Mouse (Mus musculus) telencephalon, adult 2 months (tissue): Measurements from ENCODE around the gene Nkain2.
"Not testable (repeated sequence)": the region's sequence is repeated elsewhere in the genome, so short reads cannot be mapped to it uniquely, and the experiment has no call there.

Source experiments
- DNase-seq: peaks from one replicate; pipeline ENCODE4 v3.0.0-alpha.2; 2011; ENCODE audit warnings: low read depth, low spot score

Gene Nkain2

DNA sequence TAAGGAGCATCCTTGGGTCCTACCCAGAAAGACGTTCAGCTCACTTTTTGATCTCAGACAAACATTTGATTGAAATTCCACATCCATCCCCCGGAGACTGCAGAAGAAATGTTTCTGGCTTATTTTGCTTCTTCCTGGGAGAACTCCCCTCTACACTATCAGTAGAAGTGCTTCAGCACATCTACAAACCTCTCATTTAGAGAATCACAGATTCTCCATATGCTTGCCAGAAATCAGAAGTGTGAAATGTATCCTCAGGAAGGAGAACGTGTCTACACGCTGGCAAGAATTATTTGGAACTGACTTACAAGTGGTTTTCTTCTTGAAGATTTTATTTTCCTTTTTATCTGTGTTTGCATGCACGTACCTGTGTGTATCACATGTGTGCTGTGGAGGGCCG, 829.9 kb downstream of the Nkain2 start:
- DNase-seq = peak; percentile 64

DNA sequence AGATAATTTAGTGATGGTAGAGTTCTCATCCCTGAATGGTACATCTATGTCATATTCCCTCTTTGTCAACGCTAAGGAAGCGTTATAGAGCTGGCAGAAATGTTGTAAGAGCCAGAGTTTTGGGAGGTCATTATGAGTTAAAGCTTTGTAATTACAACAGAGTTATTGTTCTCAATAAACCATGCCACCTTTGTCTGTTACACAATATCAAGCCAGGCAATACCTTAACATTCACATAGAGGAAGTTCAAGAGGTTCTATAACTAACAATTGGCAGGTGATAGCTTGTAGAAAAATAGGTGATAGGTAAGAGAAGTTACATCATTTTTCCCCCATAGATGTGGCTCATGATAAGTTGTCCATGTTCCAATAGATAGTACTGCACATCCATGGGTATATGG, 832.0 kb downstream of the Nkain2 start:
- DNase-seq = no peak

DNA sequence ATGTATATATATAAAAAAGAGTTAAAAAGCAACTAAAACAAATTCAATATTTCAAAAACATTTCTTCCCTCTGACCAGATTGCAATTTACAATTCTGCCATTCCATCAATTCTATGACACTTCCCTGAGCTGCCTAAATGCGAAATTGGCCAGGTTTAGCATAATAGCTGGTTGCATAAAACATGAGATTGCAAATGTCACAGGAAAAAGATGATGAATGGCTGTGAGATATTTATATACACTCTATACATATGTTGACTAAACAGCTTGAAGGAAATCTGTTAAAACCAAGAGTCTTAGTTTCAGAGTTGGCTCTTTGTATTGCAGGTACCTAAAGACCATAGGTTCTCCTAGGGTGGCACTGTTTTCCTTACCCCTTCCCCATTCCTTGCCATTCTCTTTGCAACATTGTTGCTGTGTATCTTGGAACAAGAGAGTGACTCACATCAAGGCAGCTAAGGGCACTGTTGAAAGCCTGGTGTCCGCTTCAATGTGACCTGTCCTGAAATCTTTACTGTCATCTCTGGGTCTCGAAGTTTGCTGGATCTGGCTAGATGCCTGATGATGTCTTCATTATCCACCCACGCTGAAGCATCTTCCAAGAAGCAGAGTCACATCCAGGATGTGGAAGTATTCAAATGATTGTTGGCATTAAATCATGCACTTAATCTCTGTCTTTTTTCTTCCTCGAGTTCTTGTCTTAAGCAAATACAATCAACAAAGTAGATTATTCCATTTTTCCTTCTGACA, 837.5 kb downstream of the Nkain2 start:
- no peak for DNase-seq

DNA sequence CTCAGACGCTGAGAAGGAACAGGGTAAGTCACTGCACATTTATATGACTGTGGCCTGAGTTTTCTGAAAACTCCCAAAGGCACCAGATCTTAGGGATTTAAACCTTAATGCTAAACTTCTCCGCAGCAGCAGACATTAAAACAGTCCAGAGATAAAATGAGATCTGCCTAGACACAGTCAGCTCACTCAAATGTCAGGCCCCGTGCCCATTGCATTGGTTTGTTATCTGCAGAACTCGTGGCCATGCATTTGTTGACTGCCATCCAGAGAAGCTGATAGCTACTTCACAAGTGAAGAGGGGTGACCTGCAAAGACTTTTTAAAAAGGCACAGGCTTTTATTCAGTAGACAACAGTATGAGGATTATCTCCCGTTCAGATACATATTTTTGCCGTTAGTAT, 838.2 kb downstream of the Nkain2 start:
- no peak for DNase-seq

DNA sequence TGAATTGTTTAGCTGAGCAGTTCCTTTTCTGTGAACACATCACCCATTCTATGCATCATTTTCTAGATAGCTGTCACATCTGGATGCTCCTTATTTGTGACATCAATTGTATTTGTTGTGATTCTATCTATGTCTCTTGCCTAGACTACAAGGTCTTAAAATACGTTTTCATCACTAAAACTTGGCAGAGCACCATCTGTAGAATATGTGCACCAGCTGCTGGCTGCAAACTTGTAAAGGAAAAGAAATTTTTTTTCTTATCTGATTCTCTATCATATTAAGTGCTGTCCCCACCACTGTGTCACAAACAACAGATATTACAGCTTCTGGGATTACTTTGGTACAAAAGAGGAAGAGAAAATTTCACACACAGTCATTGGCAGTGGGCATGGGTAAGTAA, 860.3 kb downstream of the Nkain2 start:
- DNase-seq = no peak

DNA sequence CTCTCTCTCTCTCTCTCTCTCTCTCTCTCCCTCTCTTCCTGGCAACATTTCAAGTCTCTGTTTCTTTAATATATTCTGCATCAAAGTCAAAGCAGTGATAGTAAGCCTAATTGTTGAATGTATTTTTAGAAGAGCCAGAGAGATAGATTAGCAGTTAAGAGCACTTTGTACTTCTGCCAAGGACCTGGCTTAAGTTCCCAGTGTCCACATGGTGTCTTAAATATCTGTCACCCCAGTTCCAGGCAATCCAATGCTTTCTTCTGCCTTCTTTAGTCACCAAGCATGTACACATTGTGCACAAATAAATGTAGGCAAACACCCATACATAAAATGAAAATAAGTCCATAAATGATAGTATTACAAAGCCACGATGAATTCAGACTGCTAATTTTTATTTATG, 871.9 kb downstream of the Nkain2 start:
- DNase-seq = no peak

DNA sequence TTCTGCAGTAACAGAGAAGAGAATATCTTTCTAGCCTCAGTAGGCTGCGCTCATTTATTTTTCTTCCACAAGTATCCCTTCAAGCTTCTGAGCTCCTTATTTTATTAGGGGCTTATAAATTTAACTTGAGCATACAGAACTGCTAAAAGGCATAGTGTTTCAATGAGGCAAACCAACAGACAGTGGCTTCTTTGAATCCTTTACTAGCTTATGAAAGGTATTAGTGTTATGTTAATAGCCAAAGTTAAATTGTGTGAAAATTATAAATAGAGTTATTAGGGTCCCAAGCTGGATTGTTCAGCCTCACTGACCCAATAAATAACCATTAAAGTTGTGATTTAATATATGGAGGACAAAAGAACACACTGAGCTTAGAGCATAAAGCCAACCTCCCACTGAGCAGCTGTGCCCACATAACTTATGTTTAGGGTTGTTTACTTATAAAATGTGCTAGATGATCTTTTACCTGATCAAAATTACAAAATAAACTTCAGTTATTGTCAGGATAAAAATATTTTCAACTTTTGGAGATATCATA, 889.0 kb downstream of the Nkain2 start:
- no peak for DNase-seq

DNA sequence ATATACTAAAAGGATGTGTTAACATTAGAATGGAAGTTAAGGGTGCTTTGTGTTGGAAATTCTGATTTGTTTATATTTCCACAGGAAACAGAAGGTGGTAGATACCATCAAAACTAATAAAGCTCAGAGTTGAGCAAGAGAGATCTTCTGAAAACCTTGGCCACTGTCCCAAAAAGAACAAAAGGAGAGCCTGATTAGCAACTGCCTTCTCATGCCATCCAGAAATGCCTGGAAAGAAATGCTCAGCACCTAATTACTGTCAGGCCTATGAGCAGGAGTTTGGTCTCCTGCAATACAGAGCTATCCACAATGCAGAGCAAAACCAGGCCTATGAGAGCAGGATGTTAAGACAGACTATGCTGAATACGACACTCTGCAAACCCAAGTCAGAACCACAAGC, 897.1 kb downstream of the Nkain2 start:
- DNase-seq = no peak

DNA sequence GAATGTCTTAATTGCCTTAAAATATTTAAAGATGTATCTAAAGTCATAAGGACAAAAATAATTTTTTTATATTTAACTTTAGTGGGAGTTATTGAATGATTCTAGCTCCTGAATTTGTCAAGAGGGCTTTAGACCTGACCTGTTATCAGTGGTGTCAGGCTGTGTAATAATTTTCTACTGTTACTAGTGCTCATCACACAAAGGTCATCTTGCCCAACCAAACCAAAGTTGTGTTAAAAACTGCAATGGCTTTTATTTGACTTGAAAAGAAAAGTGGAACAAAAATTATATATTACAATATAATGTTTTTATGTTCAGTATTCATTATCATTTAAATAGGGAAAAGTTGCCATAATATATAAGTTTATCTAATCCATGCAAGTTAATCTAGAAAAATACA, 911.9 kb downstream of the Nkain2 start:
- DNase-seq = no peak

DNA sequence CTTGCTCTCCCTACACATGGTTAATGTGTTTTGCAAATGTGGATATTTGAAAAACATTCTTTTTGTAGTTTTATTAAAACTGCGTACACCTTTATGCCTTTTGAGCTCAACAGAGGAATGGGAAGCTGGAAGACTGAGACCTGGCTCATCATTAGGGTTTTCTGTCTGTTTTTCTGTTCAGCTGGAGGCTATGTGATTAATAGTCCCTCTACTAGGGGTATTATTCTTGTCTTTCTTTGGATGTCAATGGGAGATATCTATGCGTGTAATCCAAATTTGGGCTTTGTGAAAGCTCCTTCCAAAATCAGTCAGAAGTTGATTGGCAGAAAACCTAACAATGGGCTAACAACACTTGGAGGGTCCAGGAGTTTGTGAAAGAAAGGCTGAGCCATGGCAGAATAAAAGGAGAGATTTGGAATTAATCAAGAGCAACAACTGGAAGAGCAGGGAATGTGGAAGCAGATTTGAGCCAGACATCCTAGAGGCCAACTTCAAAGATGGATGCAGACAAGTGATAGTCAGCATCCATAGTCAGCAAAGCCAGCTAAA, 943.0 kb downstream of the Nkain2 start:
- DNase-seq = no peak

DNA sequence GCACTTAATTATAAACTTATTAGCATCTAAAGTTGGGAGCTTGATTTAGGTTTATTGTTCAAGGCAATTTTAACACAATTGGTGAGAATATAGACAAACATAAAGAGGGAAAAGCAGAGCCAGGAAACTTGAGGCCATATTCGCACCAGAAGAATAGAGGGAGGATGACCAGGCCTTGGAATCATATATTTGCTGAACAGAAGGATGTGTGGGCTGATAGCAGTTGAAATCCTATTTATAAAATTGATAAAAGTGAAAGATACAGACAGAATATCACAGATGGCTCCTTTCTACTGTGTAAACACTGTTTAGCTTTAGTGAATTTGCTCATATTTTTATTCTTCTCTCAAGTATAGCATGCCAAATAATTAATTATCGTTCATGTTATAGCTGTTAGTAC, 958.3 kb downstream of the Nkain2 start:
- DNase-seq = peak; percentile 63

DNA sequence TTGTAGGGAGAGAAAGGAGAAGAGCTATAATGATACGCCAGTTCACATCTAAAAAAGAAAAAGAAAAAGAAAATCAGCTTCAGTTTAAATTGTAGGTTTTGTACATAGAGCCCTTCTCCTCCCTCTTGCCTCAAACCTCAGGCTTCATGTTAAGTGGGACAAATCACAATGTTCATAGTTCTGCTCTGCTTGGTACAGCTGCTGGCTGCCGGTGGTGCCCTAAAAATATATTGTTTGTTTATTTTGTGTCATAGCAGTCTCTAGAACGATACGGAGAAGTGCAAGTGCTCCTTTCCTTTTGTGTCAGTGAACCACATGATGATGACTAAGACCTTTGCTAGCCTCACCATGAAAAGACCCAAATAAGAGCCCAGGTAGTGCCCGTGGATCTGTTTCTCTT, 962.6 kb downstream of the Nkain2 start:
- DNase-seq = peak; percentile 35

DNA sequence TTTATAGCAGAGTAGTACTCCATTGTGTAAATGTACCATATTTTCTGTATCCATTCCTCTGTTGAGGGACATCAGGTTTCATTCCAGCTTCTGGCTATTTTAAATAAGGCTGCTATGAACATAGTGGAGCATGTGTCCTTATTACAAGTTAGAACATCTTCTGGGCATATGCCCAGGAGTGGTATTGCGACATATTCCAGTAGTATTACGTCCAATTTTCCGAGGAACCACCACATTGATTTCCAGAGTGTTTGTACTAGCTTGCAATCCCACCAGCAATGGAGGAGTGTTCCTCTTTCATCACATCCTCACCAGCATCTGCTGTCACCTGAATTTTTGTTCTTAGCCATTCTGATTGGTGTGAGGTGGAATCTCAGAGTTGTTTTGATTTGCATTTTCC, 969.4 kb downstream of the Nkain2 start:
- not testable (repeated sequence) for DNase-seq

DNA sequence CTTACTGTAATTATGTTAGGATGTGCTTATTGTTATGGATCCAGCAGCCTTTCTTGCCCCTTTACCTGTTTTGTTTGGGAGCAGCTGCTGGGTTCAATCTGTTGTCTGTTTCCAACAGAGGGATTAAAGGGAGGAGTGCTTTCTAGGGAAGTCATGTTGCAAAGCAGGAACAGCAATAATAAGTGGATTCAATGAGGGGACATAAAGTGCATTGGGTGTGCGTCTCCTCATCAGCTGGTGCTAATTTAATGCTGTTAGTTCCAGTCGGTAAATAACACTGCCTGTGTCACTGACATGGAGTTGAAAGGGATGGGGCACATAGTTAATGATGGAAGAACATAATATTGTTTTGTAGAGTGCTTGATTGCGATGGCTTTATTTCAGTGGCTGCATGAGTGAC, 982.8 kb downstream of the Nkain2 start:
- DNase-seq = no peak

DNA sequence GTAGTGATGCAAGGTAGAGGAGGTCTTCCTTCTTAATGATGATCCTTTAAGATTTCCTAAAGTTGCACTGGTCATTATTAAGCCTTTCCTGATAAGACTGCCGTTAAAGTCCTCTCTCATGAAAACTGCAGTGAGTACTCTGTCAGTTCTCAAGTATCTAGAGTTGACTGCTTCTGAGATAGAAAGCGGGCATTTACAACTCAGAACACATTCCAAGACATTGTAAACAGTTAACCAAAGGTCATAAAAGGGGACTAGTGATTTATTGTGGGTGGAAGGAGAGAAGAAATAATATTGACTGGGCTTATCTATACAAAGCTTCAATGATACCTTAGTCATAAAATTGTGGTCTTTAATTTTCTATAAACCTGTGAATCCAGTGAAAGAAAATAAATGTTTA, 990.8 kb downstream of the Nkain2 start:
- DNase-seq = no peak

DNA sequence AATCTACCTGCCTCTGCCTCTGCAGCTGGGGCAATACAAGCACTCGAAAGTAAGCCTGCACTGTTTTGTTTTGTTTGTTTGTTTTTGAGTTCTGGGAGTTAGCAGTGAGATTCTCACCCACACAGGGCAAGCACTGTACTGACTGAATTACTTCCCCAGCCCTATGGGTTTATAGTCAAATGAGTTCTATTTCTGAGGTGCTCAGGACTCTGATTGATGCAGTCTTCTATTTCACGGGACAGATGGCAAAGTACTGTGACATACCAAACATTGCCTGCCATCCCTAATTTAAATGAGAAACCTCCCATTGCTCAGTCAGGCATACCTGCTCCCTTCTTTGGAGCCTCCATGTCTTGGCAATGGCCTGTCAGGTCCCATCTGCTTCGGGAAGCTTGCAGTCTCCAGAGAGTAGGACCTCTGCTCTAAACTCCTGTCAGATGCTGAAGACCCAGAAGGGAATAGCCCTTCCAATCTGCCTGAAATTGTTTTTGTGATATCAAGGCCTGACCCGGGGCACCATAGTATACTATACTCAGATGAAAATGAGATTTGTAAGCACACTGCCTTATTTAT, 1016.9 kb downstream of the Nkain2 start:
- DNase-seq = no peak

DNA sequence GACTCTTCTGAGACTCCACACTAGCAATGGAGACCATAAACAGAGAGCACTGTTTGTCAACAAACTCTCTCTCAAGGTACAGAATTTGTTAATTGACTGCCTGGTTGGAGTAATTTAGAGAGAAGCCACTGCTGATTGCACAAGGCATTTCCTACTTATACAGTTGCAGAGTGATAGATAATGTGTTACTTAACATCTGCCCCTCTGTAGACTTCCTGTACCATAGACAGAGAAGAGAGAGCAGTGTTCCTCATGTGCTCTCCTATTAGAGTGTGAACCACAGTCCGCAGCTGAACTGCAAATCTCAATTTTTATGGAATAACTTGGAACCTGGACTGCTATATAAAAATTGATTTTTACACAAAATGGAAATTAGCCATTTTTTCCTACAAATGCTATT, 1022.0 kb downstream of the Nkain2 start:
- DNase-seq = no peak

DNA sequence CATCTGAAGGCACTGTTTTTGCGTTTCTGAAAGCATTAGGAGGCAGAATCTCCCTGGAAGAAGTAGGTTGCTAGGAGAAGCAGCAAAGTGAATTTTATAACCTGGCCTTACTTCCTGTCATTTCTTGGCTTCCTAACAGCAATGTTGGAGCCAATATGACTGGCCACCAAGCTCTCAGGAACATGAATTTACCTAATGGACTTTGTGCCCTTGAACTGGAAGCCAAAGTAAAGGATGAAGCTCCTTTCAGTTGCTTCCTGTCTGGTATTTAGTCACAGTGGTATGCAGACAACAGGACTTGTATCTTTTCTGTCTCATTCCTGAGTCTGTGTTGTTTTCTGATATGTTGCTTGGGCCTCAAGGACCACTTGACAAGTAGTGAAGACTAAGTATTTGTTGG, 1063.2 kb downstream of the Nkain2 start:
- no peak for DNase-seq

DNA sequence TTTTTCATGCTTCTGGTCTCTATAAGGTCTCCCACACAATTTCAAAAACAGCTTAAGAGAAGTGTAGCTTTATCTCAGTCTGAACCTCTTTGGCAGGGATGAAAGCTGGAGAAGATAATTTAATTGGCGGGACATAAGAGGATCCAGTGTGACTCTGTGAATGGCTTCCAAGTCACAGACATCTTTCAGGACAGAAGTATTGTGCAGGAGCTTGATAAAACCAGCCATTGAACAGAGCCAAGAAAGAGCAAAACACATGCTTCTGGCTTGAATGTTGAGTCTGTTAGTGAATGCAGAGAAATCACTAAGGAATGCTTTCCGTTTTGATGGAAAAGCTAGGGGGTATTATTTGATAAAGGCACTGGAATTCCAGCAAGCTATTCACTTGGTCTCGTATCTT, 1077.7 kb downstream of the Nkain2 start:
- peak; percentile 11 for DNase-seq

DNA sequence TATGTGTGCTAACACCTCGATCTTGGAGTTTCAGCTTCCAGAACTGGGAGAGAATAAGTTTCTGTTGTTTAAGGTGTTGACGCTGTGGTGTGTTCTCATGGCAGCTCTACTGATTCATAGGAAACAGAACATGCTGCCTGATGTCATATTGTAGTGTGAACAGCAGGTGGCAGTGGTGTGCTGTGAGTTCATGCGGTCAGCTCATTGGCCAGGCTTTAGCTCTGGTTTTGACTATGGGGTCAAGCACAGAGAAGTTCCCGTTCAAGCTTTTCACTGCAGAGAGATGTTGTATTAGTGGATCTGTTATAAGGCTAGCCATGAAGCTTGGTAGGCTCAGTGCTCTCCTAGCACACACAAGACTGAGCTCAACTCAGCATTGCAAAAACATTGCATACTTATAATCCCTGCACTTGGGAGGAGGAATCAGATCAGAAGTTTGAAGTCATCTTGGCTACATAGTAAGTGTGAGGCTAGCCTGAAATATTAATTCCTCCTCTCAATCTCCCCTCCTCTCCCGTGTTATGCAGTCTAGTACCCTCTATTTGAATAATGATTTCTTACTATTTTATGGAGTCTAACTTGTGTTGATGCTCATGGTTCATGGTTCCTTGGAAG, 1147.7 kb downstream of the Nkain2 start:
- DNase-seq = peak; percentile 48

DNA sequence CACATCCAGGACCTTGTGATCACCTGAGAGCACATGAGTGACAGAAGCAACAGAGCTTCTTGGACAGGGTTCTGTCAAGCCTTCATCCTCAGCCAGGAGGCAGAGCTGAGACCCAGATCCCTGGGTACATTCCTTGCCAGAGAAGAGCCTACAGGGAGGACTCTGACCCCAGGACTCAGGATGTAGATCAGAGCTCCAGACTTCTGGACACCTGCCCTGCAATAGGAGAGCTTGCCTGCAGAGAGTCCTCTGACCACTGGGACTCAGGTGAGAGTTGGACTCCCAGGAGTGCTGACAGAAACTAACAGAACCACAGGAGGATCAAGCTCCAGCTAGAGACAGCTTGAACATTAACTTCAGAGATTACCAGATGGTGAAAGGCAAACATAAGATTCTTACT, 1162.2 kb downstream of the Nkain2 start:
- DNase-seq = no peak

DNA sequence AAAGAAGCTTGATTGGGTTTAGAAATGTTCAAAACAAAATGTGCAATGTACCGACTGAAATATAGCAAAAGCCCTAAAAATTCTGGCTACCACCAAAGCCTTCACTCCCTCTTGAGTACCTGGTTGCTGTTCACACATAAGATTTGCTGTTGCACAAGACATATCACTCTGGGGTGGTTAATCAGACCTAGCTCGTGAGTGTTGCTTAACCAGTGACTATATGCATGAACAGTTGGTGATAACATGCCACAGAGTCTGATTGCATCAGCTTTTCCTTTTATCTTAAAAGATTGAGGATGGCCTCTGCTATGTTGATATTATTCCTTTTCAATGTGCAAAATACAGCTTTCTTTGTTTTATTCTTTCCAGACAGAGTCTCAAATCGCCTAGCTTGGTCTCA, 1243.0 kb downstream of the Nkain2 start:
- DNase-seq = no peak

DNA sequence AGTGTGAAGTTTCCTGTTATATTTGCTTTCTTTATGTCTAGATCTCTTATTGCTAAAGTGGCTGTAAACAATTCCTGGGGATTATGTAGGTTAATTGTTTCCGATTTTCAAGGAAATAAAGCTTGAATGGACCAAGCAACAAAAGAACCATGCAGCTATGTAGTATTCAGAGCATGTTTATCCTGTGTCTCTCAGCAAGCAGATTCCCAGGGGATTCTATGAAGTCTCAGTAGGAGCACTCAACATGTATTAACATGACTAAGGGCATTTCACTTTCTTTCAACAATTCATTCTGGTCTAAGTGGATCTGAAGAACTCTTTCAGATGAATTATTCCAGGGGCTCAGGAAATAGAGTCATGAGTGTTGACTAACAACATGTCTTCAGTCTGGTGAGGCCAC, 1244.2 kb downstream of the Nkain2 start:
- DNase-seq = no peak
